Mouse (Mus musculus): Measurements from ENCODE around the gene Rimbp2.

GRCm38 (mm10) chr5:128729341-128729740 is 223.9 kb downstream of the Rimbp2 start:
- TF ChIP-seq CTCF (IDR thresholded peaks at IDR 0.05; ENCODE audit: control insufficient read depth, insufficient read depth, insufficient replicate concordance, low read depth, low read length) (peak; percentile 21; the same call in 1 of the 2 replicates), POLR2A (IDR thresholded peaks at IDR 0.05; ENCODE audit: control insufficient read depth, low read depth, low read length) (no peak)

Data from testis, adult 2 months (tissue).